Mouse (Mus musculus): ENCODE measurements at regions not wholly inside any gene's neighbourhood (a gene's known extent, or its start where the extent isn't known, plus 50 kb on each side); places are given as distances from the start of the nearest gene placed in this dataset.

DNA sequence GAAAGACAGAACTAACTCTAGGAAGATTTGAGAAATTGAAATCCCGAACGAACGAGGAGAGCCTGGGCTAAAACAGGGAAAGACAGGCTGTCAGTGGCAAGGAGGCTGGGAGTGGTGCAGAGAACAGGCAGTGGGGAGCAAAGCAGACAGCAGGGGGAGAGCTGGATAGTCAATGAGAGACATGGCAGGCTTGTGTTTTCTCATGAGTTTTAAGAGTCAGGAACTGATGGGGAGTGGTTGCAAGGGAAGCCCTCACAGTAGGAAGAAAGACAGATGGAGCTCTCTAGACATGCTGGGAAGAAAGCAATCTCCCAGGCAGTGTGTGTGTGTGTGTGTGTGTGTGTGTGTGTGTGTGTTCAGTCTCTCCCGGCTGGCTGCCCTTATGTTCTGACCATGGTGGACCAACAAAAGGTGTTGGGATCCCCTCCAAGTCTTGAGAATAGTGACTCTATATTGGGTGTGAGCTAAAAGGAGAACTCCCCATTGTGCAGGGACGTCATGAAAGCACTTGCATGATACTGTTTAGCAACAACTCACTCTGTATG is 577.9 kb downstream of the Plcl1 start:
- DNase-seq (ENCODE audit: low spot score) = no peak

DNA sequence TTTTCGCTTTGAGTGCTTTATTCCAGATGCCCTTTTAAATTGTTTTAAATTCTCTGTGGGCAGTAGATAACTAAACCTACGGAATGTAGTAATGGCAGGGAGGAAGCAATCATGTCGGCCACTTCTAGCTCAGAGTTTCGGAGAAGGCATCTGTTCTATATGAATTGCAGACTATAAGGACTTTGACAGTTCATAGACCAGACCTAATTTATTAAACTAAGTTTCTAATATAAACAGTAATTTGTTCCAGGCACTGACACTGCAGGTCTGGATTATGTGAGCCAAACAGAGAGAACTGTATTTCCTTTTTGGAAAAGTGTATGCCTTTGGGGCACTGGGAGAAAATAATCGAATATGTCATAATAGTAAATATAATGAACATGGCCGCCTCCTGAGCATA is 591.4 kb downstream of the Plcl1 start:
- no peak for DNase-seq (ENCODE audit: low spot score)
